Mouse (Mus musculus) cerebellum, postnatal 4 days (tissue): ENCODE measurements around the gene Gria3.

ENCODE experiments used
- DNase-seq, 2 experiments: peaks; one replicate each; pipeline ENCODE4 v3.0.0; 2022; ENCODE audit warnings: low spot score in 2 of 2, mixed read lengths in 1 of 2

Gria3 gene

DNA sequence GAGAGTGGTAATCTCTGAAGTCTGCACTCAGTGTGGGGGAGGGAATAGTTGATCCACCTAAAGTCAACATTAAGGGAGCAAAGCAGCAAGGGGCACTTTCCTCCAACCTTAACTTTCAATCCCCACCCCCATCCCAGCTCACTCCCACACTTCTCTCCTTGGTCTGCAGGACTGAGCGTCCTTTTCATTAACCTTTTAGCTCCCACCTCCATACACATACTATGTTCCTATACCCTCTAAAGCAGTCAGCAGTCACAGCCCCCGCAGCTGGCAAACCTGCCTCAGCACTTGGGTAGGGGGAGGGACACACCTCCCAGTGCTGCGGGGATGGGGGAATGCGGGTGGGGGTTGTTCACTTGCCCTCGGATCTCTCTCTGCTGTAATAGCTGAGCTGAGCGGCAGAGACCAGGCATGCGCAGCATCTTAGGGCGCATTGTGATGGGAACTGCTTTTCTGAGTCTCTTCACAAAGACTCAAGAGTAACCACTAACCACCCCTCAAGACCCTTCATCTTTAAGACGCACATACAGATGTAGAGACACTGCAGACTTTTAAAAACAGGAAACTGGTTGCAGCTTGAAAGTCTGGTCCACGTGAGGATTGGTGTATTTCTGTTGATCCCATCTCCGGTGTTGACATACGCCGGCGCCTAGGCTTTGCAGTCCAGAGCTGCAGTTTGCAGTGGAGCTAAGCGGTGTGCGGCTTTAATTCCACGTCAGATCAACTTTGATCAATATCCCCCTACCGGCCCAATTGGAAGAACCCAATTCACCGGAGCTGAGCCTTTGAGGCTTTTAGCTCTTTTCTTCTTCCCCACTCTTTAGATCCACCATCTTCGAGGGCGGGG is at the start of gene Gria3:
Gene Gria3 (plus strand): TSS at position 797 of the 847 bp plus-strand sequence.
- peak in 1 of 2 experiments; percentile 7 for DNase-seq

DNA sequence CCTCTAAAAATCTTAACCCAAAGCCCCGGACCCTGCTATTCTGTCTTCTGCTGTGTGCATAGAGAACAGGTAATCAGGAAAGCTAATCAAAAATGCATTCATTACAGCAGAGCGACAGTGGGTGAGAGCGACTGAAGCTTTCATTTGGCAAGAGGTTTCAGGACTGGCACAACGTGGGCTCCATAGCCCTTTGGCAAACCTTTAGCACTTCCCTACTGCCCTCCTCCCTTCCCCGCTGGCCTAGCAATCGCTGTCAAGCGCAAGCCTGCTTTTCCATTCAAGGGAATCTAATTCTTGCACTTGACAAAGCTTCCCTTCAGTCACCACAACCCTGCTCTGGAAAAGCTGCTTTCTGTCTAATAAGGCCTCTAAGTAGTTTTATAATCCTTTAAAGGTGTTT is 13.6 kb upstream of the Gria3 start:
- DNase-seq: no peak

DNA sequence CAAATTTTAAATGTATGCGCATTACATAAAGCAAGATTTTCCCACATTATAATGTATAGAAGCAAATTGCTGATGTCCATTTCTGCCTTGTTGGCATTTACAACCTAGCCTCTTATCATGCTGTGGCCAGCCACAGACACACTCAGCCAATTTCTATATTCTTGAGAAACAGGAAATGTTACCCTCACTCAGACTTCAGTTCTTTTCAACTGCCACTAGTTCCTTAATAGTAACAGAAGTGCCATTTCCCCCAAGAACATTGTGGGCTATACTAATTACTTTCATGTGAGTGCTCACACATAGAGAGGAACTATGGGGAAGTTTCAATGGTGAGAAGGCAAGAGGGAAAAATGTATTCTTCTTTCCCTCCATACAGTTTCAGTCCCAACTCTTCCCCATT is 11.6 kb upstream of the Gria3 start:
- DNase-seq: no peak

DNA sequence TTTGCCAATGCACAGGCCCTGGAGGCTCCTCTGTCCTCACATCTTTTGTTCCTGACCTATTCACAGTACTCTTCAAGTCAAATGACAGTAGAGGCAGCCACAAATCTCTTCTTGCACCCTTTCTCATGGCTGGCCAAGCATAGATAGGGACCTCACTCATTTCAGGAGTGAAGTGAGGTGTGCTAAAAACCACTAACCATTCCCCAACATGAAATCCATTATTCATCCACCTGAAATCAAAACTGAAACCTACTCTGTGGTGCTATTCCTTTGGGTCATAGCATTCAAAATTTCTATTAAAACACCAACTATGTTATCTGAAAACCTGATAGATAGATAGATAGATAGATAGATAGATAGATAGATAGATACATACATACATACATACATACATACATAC is 2.2 kb upstream of the Gria3 start:
- no peak for DNase-seq

DNA sequence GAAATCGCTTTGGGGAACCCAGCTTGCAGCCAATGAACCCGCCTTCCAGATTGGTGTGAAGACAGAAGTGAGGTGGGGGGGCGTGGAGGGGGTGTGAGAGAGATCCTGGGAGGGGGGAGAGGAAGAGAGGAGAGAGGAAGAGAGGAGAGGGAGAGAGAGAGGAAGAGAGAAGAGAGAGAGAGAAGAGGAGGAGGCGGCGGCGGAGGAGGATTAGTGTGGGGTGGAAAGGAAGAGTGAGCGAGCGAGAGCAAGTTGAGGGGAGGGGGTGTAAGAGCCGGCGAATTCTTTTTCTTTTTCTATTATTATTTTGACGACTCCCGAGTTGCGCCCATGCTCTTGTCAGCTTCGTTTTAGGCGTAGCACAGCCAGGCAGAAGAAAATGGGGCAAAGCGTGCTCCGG is 532 bp downstream of the Gria3 start:
- no peak for DNase-seq

DNA sequence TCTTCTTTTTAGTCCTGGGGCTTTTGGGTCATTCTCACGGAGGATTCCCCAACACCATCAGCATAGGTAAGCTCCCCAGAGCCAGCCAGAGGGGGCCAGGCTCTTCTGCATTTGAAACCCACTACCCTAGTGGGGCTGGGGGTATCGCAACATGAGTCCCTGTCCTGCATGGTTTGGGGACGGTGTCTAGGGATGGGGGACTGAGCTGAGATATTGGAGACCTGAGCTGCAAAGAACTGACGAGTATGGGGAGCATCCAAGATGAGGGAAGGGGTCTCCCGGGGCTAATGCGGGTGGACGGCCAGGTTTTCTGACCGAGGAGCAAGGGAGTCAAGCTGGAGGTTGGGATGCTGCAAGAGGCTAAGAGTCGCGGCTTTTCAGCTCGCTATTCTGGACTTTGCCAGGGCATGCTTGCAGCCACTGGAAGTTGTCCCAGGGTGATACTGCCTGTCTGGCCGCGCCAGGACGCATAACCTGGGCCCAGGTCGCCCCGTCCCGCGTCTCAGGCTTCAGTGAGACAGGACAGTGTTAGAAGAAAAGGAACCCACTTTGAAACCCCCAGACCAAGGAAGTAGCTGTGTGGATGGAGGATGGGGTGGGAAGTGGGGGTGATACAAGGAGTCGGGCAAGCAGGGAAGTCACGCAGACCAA is 1.1 kb downstream of the Gria3 start:
- peak in 1 of 2 experiments; percentile 8 for DNase-seq

DNA sequence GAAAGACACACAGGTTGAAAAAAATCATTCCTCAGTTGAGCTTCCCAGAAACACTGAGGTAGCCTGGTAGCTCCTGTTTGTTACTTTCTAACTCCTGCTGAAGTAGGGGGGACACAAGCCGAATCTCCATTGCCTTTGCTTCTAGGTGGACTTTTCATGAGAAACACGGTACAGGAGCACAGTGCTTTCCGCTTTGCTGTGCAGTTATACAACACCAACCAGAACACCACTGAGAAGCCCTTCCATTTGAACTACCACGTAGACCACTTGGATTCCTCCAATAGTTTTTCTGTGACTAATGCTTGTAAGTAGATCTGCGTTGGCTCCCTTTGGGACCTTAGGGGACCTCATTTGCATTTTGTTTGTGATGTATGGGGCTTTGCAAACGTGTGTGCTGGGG is 2.0 kb downstream of the Gria3 start:
- DNase-seq: no peak

DNA sequence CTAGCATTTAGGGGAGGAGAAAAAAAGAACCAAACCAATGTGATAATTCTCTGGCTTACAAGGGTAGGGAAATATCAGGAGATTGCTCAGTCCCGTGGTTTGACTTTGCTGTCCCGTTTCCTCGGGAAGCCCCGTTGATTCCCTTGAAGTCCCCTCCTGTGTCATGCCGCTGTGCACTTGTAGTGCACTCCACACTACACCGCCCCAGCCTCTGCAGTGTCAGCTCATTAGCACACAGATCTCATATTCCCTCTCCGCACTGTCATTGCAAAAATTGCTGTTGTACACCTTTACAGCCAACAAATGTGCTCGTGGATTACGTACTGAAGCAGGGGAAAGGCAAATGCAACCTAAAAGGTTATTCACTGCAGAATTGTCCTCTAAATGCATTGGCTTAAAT is 5.6 kb downstream of the Gria3 start:
- no peak for DNase-seq

DNA sequence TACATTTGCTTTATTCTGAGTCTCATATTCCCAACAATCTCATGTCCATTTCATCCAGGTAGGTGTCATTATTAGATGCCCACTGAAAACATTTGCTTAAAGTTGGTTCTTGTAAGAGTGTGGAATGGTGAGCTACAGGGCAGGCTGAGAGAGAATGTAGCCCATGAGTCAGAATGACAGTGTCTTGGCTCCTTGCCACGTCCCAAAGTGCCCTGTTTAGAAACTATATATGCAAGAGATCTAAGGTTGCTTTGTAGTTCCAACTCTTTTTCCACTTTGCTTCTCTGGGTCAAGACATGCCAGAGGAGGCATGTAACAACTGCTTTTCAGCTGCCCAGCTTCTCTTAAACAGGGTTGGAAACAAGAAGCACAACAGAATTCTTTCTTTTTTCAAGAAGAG is 9.1 kb downstream of the Gria3 start:
- DNase-seq: no peak

DNA sequence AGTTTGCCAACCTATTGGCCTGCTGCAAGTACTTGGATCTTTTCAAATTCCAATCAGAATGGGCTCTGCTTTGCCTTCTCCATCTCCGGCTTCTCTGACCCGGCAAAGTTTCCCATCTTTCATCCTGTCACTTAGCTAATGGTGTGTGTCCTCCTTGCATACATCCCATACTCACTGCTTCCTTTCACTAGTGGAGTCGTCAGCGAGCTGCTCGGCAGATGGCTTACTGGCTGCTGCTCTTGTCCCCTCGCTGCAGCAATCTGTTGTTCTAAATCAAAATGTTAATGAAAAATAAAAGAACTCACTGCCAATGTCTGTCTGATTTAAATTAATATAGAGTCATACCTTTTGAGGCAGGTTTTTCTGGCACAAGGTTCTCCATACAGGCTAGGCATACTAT is 25.0 kb downstream of the Gria3 start:
- DNase-seq: no peak

DNA sequence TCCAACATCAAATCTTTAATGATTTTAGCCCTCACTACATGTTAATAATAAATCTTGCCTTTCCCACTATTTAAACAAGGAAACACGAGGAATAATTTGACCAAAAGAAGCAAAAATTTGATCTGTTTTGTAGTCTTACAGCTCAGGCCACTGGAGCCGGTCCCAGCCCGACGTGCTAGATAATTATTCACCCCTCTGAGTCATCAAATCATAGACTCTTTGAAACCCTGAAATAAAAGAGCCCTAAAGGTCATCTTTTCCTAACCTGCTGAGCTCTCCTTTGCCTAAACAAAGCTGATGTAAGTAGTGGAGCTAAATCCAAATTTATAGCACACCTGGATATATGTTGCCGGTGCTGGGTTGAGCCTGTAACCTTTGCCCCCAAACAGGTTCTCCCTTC is 27.4 kb downstream of the Gria3 start:
- DNase-seq: no peak

DNA sequence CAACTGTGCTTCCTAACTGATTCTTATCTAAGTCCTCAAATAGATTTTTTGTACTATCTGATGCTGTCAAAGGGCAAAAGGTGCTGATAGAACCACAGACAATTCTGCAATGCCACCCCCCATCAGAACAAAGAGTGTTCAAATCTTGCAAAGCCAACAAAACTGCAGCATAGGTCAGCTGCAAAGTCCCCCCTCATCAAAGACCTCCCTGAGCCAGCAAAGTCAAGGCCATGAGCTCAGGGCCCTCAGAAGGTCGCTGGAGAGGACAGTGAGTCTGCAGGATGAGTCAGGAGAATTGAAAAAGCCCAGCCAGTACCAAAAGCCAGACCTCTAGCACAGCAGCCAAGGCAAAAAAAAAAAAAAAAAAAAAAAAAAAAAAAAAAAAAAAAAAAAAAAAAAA is 34.9 kb downstream of the Gria3 start:
- DNase-seq: no peak

DNA sequence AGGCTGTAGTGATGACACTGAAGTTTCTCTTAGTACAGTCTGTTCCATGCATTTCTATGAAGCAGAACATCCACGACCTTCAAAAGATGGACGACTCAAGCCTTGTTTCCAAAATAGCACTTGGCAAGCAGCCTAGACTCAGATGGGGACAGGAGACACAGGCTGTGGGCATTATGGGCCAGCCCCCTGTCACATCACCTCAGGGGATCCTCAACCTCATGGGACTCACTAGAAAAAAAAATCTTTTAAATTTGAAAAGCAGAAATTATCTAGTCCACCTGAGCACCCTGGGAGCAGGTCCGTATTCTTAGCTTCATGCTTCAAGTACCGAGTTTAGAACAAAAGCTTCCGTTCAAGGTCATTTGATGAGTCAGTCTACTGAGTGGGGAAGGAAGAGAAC is 38.2 kb downstream of the Gria3 start:
- no peak for DNase-seq

DNA sequence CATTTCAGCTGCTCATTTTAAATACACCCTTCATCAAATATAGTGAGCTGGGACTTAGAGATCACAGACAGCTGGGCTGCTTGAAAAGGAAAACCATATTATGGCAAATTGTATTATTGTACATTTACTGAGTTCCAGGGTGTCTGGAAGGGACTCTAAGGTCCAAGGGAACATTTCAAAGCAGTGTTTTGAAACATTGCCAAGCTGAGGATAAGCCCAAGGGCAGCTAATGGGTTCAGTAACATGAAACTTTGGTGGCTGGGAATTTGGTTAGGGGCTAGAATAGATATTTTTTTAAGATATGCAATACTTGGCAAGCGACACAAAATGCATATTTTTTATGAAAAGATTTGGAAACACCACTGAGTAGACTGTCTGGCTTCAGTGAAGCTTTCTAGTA is 48.2 kb downstream of the Gria3 start:
- DNase-seq: no peak

DNA sequence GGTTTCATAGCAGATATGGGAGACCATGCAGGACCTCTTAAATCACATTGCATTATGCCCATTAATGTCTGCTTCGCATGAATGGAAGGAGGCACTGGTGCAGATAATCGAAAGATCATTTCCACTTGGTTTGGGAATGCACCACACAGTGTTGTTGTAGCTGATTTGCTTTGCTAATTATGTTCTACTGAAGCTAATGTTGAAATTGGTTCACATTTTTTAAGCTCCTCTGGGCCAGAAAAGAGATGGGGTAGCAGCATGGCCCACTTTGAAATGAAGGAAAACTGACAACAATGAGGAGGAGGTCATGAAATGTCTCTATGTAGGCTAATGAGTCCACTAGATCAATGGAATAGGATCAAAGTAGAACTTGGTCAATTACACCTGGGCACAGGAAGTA is 76.8 kb downstream of the Gria3 start:
- DNase-seq: no peak

DNA sequence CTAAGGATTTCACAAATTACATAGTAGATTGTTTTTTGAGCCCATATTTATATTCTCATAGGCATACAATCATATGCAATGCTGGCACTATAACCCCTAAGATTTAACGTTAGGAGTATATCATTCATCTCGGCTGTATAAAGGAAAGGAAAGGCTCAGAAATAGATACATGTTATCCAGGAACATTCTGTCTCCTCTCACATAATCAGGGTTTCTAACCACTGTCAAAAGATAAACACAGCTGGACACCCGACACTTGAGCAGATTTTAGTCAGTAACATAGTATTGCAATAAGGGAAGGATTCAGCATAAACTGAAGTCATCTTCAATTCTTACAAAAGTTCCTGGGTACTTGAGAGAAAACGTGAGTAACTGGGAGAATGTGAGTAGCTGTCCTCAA is 95.9 kb downstream of the Gria3 start:
- DNase-seq: no peak

DNA sequence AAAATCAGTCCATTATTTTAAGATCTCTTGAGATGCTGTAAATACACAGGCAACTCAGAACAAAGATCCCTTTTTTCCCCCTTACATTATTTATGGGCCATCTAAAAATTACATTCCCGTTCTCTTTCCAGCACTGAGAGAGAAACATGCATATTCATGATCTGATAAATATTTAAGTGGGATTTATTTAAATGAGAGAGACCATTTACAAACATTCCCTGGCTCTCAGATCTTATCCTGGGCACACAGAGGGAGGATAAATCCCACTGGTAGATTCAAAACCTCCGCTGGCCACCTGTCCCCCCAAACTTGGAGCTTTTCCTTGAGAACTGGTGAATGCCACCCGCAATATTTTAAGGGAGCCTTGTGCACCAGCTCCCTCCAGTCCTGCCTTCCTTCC is 104.7 kb downstream of the Gria3 start:
- DNase-seq: no peak

DNA sequence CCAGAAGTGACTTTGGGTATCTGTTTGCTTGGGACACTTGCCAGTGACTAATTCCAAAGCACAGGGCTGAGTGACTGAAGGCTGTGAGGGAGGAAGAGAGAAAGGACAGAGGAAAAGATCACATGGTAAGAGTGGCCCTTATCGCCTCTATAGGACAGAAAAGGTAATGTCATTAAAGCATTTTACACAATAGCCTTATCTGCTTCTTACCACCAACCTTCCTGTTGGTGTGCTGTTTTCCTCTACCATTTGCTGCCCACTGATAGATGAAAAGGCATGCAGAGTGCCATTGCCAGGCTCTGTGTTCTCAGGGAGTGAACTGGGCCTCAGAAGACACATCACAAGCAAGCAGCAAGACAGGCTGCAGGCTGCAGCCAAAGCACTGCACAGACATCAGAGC is 107.3 kb downstream of the Gria3 start:
- peak in 1 of 2 experiments; percentile 6 for DNase-seq

DNA sequence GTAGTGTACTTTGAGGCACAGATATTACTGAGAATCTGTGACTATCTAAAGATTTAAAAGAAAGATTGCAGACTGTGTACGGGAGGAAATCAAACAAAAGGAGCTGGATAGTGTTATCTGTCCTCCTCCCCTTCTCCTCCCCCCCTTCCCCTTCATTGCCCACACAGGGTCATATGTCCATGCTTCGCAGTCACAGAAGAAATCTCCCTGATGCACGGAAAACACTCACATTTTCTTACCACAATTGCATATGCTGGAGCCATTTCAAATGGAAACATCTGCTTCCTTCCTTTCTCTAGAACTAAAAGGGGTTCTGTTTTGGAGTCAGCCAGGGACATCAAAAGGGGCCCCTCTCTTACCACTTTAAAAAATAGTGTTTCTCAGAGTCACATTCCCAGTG is 114.3 kb downstream of the Gria3 start:
- DNase-seq: no peak

DNA sequence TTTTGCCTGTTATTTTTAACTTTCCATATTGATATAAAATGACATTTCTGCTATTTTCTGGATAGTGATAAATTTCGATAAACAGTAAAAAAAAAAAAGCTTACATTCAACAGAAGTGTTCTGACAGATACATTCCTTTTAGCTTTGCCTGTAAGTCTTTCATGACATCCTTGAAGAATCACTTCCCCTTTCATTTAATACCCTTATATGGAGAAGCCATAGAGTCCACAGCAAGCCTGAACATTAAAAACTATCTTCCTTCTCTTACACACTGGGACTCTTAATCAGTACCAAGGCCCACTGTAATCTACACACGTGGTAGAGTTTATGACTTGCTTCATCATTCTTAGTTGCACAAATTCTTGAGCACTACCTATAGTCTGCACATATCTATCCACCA is 131.9 kb downstream of the Gria3 start:
- DNase-seq: no peak

DNA sequence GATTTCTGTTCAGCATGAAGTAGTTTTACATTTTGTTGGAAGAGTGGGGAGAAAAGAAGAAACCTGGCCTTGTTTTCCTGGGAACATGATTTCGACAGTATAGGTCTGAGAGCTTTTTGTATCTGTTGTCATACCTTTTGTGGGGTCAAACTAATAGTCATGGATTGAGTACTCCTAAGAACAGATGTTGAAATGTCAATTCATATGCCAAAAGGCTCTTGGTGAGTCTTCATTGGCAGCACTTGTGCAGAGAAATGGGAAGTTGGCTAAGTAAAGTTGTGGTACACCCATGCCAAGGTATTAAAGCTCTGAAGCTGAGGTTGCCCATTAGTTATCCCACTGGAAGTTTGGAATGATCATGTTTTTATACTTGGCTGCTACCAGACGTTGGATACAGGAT is 135.2 kb downstream of the Gria3 start:
- DNase-seq: no peak

DNA sequence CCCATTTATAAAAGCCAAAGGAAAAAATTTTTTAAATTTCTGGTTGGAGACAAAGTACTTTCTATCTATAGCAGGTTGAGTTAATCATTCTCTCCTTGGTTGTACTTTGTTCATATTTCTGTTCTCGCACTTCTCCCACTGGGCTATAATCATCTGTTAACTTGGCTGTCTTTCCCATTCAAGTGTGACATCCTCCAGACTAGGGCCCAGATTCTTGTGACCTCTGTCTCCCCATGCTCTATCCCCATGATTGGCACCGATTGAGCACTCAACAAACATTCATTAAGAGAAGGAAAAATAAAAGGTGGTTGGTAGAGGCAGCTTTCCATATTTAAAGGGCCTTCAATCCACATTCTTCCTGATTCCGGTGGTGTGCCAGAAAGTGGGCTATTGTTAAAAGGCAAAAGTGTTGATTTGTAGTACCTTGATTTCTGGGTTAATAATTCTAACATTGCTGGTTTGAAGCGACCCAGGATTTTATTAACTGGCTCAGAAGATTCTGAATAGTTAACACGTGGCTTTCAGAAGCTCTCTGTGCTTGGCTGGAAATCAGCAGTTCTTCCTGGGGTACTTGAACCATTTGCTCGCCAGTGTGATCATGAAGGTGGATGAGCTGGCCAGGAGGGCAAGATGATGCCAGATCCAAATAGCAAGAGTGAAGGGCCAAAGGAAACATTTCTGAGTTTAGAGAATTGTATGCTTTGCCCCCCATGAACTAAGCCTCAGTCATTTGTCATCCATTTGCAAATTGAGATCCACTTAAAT is 161.8 kb downstream of the Gria3 start:
- DNase-seq: no peak

DNA sequence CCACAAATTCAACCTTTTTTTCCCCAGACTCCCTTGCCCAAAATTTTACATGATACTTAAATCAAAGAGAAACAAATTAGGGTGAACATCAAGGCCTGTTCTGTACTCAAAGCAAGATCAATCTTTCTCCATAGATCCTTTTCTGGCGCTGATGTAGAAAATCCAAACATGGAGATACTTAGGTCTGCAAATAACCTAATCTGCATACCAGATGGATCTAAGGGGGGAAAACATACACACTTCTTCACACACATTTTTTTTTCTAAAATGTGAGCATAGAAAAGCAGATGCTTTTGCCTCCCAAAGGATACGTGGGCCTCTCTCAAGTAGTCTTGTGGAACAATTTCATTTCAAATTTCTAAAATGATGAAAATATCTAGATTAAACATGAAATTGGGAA is 164.2 kb downstream of the Gria3 start:
- DNase-seq: no peak
